Mouse (Mus musculus): ENCODE data around the gene Aspa.

Gene Aspa

DNA sequence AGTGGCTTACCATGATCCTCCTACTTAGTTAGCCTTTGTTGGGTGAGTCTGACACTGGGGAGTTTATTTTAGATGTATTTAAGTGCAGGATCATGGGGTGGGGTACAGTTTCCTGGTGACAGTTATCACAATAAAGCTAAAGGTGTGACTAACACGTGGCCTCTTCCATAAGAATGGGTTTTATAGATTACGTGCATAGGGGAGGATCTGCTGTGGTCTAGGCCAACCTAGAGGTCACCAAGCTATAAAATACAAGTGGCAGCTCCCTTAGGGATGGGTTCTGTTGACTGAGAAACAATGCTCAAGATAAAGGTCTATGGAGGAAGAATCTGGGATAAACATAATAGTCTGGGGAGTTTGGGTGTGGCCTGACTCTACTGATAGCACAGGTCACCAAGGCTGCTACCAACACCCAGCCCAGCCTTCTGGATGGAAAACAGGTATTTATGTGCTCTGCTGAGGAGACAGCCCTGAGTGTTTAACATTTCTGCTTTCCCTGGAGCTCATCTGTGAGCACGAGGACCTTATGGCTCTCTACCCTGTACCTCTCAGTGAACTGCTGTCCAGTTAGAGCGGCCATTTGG is 71.9 kb downstream of the Aspa start:
- DNase-seq (ENCODE audit: low spot score): no peak
